Mouse (Mus musculus): ENCODE measurements at regions not wholly inside any gene's neighbourhood (a gene's known extent, or its start where the extent isn't known, plus 50 kb on each side); places are given as distances from the start of the nearest gene placed in this dataset.

DNA sequence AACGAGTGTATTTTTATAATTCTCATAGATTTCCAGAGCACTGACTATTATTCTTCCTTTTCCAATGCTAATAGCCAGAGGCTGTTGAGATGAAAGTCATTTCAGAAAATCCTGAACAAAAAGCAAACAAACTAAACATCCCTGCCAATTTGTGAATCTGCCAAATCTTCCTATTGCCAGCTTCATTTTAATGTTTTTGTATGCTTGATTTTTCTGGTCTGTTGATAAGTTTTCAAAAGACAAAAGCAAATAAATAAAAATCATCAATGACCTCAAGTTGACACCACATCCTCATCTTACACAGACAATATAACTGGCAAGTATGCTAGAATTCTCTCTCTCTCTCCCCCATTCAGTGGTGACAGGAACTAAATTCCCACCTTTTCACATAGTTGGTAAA, 347.2 kb upstream of the Klf12 start:
- Histone ChIP-seq H3K79me2 (ENCODE audit: control insufficient read depth, insufficient read depth) (no peaks in the 10 kb centered on the region), H3K4me3 (ENCODE audit: insufficient read depth, poor library complexity, severe bottlenecking) (no peak overlapping the region), H3K79me3 (ENCODE audit: low read depth) (no peaks in the 10 kb centered on the region), H3K36me3 (ENCODE audit: control insufficient read depth, insufficient read depth) (no peaks in the 10 kb centered on the region), H3ac (ENCODE audit: control insufficient read depth, insufficient read length, low read depth) (no peak overlapping the region), H3K27me3 (ENCODE audit: control insufficient read depth, insufficient read depth, insufficient read length) (no peaks in the 10 kb centered on the region)
- TF ChIP-seq USF1 (IDR thresholded peaks at IDR 0.05; ENCODE audit: low read depth): no peak
- TF ChIP-seq FOSL1 (IDR thresholded peaks at IDR 0.05; ENCODE audit: insufficient read depth, low read length, poor library complexity, severe bottlenecking): no peak
- no peak for TF ChIP-seq MYOD1 (IDR thresholded peaks at IDR 0.05; ENCODE audit: control insufficient read depth, insufficient read length, low read depth)
- no peak for TF ChIP-seq CTCF (IDR thresholded peaks at IDR 0.05; ENCODE audit: control insufficient read depth, insufficient read depth, insufficient read length)
- no peak for TF ChIP-seq CEBPB (IDR thresholded peaks at IDR 0.05; ENCODE audit: low read depth)
- no peak for TF ChIP-seq MAX (IDR thresholded peaks at IDR 0.05)
- no peak for TF ChIP-seq MYOG (IDR thresholded peaks at IDR 0.05; ENCODE audit: control insufficient read depth, extremely low read depth, insufficient read length)

DNA sequence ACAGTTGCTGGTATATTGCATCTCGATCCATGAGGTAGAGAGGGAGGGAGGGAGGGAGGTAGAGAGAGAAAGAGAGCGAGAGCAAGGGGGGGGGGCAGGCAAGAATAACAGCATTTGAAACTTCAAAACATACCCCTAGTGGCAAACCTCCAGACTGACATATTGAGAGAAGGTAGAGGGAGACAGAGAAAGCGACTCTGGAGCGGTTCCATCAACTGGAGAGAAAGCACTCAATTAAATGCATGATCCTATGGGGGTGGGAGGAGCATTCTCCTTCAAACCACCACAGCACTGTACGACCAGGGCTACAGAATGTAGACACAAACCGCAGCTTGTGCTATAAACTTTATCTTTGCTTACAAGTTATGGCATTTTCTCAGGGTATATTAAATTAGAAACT, 345.7 kb upstream of the Klf12 start:
- Histone ChIP-seq H3K27me3 (ENCODE audit: control insufficient read depth, insufficient read depth, insufficient read length) (no peaks in the 10 kb centered on the region), H3K79me2 (ENCODE audit: control insufficient read depth, insufficient read depth) (no peaks in the 10 kb centered on the region), H3K4me3 (ENCODE audit: insufficient read depth, poor library complexity, severe bottlenecking) (no peak overlapping the region), H3K79me3 (ENCODE audit: low read depth) (no peaks in the 10 kb centered on the region), H3ac (ENCODE audit: control insufficient read depth, insufficient read length, low read depth) (no peak overlapping the region), H3K36me3 (ENCODE audit: control insufficient read depth, insufficient read depth) (no peaks in the 10 kb centered on the region)
- TF ChIP-seq CEBPB (IDR thresholded peaks at IDR 0.05; ENCODE audit: low read depth): no peak
- no peak for TF ChIP-seq MYOD1 (IDR thresholded peaks at IDR 0.05; ENCODE audit: control insufficient read depth, insufficient read length, low read depth)
- TF ChIP-seq MAX (IDR thresholded peaks at IDR 0.05): no peak
- TF ChIP-seq FOSL1 (IDR thresholded peaks at IDR 0.05; ENCODE audit: insufficient read depth, low read length, poor library complexity, severe bottlenecking): no peak
- TF ChIP-seq USF1 (IDR thresholded peaks at IDR 0.05; ENCODE audit: low read depth): no peak
- TF ChIP-seq CTCF (IDR thresholded peaks at IDR 0.05; ENCODE audit: control insufficient read depth, insufficient read depth, insufficient read length): no peak
- TF ChIP-seq MYOG (IDR thresholded peaks at IDR 0.05; ENCODE audit: control insufficient read depth, extremely low read depth, insufficient read length): no peak

DNA sequence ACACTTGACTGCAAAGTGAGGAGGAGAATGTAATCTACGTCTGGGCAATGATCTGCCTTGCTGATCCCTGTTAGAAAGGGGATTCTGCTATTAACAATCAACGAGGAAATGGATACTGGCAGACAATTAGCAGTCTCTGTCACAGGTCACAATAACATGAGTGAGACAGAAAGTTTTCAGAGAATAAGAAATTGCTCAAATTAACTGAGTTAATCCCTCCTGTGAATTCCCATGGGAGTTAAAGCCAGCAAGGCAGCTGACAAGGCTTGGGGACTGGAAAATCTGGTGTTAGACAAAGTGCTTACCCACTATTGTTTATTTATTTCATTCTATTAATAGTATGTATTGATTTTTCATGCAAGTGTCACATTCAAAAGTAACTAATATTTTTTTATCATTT, 343.0 kb upstream of the Klf12 start:
- H3K36me3 ChIP-seq (ENCODE audit: control insufficient read depth, insufficient read depth): no peaks in the 10 kb centered on the region
- no peak overlapping the region for H3K4me3 ChIP-seq (ENCODE audit: insufficient read depth, poor library complexity, severe bottlenecking)
- TF ChIP-seq MAX (IDR thresholded peaks at IDR 0.05) (no peak), USF1 (IDR thresholded peaks at IDR 0.05; ENCODE audit: low read depth) (no peak), FOSL1 (IDR thresholded peaks at IDR 0.05; ENCODE audit: insufficient read depth, low read length, poor library complexity, severe bottlenecking) (no peak), CTCF (IDR thresholded peaks at IDR 0.05; ENCODE audit: control insufficient read depth, insufficient read depth, insufficient read length) (no peak), CEBPB (IDR thresholded peaks at IDR 0.05; ENCODE audit: low read depth) (no peak)
- no peaks in the 10 kb centered on the region for H3K27me3 ChIP-seq (ENCODE audit: control insufficient read depth, insufficient read depth, insufficient read length)
- H3ac ChIP-seq (ENCODE audit: control insufficient read depth, insufficient read length, low read depth): no peak overlapping the region
- H3K79me2 ChIP-seq (ENCODE audit: control insufficient read depth, insufficient read depth): no peaks in the 10 kb centered on the region
- no peaks in the 10 kb centered on the region for H3K79me3 ChIP-seq (ENCODE audit: low read depth)

DNA sequence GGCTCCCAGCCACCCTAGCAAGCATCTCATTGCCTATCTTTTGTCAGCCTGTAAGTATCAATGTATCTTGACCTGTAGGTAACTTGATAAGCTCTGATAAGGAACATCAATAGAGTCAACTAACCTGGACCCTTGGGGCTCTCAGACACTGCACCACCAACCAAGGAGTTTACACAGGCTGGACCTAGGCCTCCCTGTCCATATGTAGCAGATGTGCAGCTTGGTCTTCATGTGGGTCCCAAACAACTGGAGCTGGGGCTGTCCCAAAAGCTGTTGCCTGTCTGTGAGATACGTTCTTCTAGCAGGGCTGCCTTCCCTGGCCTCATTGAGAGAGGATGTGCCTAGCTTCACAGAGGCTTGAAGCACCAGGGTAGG, 335.2 kb upstream of the Klf12 start:
- Histone ChIP-seq H3K27me3 (ENCODE audit: control insufficient read depth, insufficient read depth, insufficient read length) (no peaks in the 10 kb centered on the region), H3K36me3 (ENCODE audit: control insufficient read depth, insufficient read depth) (no peaks in the 10 kb centered on the region), H3K79me2 (ENCODE audit: control insufficient read depth, insufficient read depth) (no peaks in the 10 kb centered on the region), H3K4me3 (ENCODE audit: insufficient read depth, poor library complexity, severe bottlenecking) (no peak overlapping the region), H3K79me3 (ENCODE audit: low read depth) (no peaks in the 10 kb centered on the region), H3ac (ENCODE audit: control insufficient read depth, insufficient read length, low read depth) (no peak overlapping the region)
- no peak for TF ChIP-seq MAX (IDR thresholded peaks at IDR 0.05)
- no peak for TF ChIP-seq MYOD1 (IDR thresholded peaks at IDR 0.05; ENCODE audit: control insufficient read depth, insufficient read length, low read depth)
- no peak for TF ChIP-seq USF1 (IDR thresholded peaks at IDR 0.05; ENCODE audit: low read depth)
- no peak for TF ChIP-seq CTCF (IDR thresholded peaks at IDR 0.05; ENCODE audit: control insufficient read depth, insufficient read depth, insufficient read length)
- TF ChIP-seq MYOG (IDR thresholded peaks at IDR 0.05; ENCODE audit: control insufficient read depth, extremely low read depth, insufficient read length): no peak
- no peak for TF ChIP-seq FOSL1 (IDR thresholded peaks at IDR 0.05; ENCODE audit: insufficient read depth, low read length, poor library complexity, severe bottlenecking)
- TF ChIP-seq CEBPB (IDR thresholded peaks at IDR 0.05; ENCODE audit: low read depth): no peak

DNA sequence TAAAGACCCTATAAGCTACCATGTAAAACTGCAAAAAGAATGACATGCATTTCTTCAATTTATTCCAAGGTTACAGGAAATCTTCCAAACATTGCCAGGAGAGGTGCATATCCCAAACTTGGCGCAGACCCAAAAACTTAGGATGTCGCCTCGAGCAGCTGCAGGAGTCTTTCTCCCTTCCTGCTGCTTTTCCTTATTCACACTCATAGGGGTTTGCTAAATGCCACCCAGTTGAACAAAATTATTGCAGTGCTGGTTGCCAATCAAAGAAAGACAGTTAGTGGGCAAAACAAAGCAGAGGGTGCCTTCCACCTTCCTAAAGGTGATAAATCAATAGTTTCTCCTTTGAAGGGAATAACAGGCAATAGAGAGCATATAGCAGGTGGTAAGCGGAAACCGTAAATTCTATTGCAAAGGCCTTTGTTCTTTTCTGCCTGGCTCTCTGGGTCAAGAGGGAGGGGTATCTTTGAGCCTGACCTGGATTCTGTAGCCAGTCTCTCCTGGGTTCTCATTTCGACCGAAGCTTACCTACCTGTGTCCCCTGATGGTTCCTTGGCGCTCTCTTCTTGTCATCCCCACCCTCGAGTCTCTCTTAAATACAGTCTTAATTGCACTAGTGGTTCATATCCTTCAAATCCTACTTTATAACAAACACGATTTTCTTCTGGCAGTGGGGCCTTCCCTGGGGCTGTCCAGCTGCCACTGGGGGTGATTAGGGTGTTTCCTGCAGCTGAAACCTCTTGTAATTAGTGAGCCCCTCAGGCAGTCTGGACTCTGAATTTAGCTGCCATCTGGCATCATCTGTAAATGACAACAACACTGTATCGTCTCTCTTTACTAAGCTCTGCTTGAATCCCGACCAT, 334.5 kb upstream of the Klf12 start:
- Histone ChIP-seq H3K27me3 (ENCODE audit: control insufficient read depth, insufficient read depth, insufficient read length) (no peaks in the 10 kb centered on the region), H3K79me3 (ENCODE audit: low read depth) (no peaks in the 10 kb centered on the region), H3K4me3 (ENCODE audit: insufficient read depth, poor library complexity, severe bottlenecking) (no peak overlapping the region), H3K79me2 (ENCODE audit: control insufficient read depth, insufficient read depth) (no peaks in the 10 kb centered on the region), H3K36me3 (ENCODE audit: control insufficient read depth, insufficient read depth) (no peaks in the 10 kb centered on the region), H3ac (ENCODE audit: control insufficient read depth, insufficient read length, low read depth) (no peak overlapping the region)
- TF ChIP-seq CTCF (IDR thresholded peaks at IDR 0.05; ENCODE audit: control insufficient read depth, insufficient read depth, insufficient read length) (no peak), FOSL1 (IDR thresholded peaks at IDR 0.05; ENCODE audit: insufficient read depth, low read length, poor library complexity, severe bottlenecking) (no peak), MYOD1 (IDR thresholded peaks at IDR 0.05; ENCODE audit: control insufficient read depth, insufficient read length, low read depth) (no peak), USF1 (IDR thresholded peaks at IDR 0.05; ENCODE audit: low read depth) (no peak), MYOG (IDR thresholded peaks at IDR 0.05; ENCODE audit: control insufficient read depth, extremely low read depth, insufficient read length) (no peak), CEBPB (IDR thresholded peaks at IDR 0.05; ENCODE audit: low read depth) (no peak), MAX (IDR thresholded peaks at IDR 0.05) (no peak)

Measured in C2C12 (cell line).